Mouse (Mus musculus): ENCODE measurements around the gene Higd1c.
A peak's percentile ranks its signal among the peaks of the same experiment; 100 is the strongest.
"Not testable (repeated sequence)": the region's sequence is repeated elsewhere in the genome, so short reads cannot be mapped to it uniquely, and the experiment has no call there.

DNA sequence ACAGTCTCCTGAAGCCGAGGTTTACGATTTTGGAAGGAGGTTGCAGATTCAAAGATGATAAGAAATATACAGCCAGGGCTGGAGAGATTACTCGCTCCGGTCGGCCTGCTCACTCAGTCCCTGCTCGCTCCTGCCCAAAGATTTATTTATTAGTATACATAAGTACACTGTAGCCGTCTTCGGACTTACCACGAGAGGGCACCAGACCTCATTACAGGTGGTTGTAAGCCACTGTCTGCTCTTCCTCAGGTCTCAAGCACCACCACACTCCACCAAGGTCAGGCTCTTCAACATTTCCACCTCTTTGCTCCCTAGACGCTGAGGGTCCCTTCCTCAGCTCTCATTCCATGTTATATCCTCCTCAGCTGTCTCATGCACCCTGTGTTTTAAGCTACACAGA lies 26.5 kb upstream of the Higd1c start:
- TF ChIP-seq CTCF (IDR thresholded peaks at IDR 0.05; ENCODE audit: low read depth), result peak; percentile 68
- TF ChIP-seq EP300 (optimal IDR thresholded peaks at IDR 0.05), result not testable (repeated sequence)

Measured in stomach, postnatal 0 days (tissue).